Mouse (Mus musculus): Measurements from ENCODE around the gene Dlk2. TPM values are rescaled to one million over a fixed set of nuclear protein-coding genes. Genes with fewer than 3 reads are reported as not detected.

Dlk2 gene
- total RNA-seq (2021) (under 1 TPM in 1 of 2 experiments, not detected in 1; 0.29 TPM), polyA plus RNA-seq (2012; rRNA removed) (0.22 and 0.62 TPM in 2 replicates)
- long read RNA-seq: 0 reads

DNA sequence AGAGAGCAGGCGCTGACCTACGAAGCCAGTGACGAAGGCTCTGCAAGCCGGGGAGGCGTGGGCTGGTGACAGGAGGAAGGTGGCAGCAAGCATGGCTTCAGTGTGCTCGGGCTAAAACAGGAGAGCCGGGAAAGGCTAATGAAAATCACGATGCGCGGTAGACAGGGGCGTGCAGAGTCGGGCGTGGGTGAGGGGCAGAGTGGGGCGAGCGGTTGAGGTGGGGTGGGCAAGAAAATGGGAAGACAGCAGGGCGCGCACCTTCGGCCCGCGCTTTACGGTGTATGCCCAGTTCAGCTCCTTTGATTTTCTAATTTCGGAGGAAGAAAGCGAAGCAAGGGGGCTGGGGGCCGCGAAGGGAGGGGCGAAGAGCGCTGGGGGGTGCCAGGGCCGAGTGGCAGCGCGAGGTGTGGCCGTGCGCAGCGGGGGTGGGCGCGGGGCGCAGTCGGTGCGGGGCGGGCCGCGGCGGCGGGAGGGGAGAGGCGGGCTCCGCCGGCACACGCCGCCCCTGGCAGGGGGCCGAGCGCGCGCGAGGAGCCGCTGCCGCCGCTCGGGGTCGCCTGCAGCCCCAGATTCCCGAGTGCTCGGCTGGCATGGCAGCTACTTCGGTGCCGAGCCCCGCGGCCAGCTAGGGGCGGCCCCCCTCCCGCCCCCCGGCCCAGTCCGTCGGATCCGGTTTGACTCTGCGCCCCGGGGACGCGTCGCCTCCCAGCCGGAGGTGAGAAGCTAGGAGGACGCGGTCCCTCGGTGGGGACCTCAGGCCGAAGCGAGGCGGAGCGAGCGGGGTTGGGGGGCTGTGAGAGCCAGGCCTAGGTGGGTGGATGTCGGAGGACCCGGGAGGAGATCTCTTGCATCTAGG is at the start of gene Dlk2:
Gene Dlk2, plus strand, starts transcription at position 58 of the 856 bp plus-strand sequence.
- peak; percentile 37 for DNase-seq

DNA sequence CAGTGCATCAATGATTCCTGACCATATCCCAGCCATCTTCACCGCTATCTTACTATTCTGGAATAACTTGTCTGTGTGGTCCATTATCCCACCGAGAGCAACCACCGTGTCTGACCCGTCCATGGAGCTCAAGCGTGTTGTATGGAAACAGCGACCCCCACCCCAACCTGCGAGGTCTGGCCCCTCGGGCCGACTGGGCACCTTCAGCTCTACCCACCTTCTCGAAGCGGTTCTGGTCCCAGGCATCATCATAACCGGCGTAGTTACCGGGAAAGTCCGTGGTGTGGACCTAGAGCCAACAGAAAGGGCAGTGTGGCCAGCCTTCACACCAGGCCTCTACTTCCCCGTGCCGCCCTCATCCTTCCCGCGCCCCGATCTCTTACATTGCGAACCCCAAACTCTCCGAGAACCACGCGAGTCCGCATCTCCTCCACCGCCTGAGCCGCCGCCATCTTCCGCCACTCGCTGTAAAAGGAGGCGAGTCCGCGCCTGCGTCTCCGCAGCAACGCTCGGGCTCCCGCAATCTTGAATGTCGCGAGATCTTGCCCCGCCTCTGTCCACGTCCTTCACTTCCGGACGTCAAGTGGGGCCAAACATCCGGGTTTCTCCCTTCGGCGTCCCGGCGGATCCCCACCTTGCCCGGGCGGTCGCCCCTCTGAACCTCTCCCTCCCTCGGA is 49.6 kb upstream of the Dlk2 start, which contains the start of the genes Polr1c and Yipf3:
Gene Polr1c, minus strand, starts transcription at position 543 of the 677 bp plus-strand sequence.
Gene Yipf3, plus strand, starts transcription at position 569 of the 677 bp plus-strand sequence.
- peak; percentile 96 for DNase-seq

DNA sequence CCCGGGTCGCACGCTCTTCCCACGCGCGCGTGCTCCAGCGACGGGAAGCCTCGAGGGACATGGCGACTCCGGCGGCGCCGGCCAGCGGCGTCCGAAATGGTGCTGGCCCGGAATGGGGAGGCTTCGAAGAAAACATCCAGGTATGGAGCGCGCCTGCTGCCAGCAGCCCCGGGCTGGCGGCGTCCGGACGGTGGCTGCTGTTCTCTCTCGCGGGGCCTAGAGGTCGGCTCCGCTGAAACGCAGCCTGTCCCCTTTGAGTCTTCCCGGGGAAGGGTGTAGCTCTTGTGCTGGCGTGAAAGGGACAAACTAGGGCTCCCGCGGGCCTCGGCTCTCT is 49.1 kb upstream of the Dlk2 start:
- no peak for DNase-seq

DNA sequence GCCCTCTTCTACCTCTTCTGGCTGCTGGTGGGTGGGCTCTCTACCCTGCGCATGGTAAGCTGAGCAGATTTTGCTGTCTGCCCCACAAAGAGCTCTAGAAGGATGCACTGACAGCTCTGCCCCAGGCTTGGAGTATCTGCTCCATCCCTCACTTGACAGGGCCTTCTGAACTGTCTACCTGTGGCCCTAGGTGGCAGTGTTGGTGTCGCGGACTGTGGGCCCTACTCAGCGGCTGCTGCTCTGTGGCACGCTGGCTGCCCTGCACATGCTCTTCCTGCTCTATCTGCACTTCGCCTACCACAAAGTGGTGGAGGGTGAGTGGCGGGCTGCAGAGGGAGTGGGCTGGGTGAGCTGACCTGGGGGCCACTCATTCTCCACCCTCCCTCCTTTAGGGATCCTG is 46.0 kb upstream of the Dlk2 start:
- no peak for DNase-seq

DNA sequence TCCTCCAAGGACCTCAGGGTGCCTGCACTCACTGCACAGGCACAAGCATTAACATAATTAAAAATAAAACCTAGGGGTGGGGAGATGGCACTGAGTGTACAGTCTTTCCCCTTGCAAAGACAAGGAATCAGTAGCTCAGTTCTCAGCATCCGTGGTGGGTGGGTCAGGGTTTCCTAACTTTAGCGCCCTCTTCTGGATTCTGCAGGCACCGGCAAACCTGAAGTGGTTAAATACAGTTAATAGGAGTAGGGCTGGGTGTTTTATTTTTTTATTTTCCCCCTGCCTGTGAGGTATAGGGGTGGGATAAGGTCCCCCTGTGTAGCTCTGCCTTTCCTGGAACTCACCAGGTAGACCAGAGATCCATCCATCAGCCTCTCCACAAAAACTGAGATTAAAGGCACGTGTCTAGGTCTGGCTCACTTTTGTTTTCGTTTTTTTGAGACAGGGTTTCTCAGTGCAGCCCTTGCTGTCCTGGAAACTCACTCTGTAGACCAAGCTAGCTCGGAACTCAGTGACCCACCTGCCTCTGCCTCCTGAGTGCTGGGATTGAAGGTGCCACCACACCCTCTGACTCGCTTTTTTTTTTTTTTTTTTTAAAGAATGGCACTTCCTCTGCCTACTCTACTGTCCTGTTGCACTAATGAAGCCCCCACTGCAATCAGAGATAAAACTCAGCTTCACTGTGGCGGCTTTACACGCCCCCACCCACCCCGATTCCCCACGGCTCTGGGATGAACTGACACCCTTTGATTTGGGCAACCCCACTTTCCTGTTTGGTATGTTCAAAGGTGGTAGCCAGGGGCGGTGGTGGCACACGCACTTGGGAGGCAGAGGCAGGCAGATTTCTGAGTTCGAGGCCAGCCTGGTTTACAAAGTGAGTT is 44.4 kb upstream of the Dlk2 start:
- DNase-seq: peak; percentile 65

DNA sequence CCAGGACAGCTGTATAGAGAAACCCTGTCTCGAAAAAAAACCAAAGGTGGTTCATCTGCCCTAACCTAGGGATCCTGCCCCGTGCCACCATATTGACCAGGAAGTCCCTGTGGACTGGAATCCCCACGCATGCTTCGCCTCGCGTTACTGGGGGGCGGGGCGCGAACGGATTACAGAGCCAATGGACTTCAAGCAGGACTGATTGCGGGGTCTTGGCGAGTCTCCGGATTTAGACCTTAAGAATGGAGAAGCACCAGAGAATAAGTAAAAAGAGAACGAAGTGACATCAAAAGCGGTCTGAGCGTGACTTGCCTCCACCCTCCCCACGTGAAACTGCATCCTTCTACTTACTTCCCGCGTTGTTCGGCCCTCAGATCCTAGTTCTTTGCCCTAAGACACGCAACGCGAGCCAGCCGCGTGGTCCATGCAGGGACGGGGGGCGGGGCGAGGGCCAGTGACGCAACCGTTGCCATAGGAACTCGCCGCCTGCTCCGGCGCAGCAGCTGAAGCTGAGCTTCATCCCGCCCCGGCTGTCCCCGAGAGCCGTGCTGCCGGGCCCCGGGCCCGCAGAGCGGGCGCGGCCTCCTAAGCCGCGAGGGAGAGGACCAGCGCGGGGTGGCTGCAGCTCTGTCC is 43.7 kb upstream of the Dlk2 start, which contains the start of gene Lrrc73:
Gene Lrrc73, plus strand, starts transcription at position 80 of the 633 bp plus-strand sequence.
- peak; percentile 96 for DNase-seq

DNA sequence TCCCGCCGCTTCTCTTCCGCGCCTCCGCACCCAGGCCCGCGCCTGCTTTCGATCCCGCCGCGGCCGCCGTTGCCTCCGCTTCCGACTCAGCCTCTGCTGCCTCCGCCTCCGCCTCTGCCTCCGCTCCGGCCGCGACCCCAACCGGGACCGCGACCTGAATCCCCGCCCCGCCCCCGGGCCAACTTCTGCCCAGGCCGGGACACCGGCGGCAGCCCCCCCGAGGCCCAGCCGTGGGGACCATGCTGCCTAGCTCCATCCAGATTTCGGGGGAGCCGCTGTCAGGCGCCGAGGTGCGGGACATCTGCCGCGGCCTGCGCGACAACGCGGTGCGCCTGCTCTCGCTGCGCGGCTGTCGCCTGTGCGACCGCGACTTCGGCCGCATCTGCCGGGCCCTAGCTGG is 43.1 kb upstream of the Dlk2 start:
- no peak for DNase-seq

DNA sequence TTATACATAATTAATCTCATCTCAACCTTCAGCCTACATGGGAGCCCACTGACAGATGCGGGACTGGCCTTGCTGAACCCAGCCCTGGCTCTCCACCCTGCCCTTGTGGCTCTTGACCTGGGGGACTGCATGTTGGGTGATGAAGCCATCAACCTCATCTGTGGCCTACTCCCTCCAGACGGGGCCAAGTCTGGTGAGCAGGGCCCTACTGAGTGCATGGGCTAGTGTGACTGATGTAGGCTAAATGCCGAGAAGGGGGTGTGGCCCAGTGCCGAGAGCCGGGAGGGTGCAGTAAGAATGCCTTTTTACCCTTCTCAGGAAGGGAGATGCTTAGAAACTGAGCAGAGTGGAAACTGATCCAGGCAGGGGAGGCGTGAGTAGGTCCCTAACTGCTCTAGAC is 42.1 kb upstream of the Dlk2 start:
- DNase-seq: no peak

DNA sequence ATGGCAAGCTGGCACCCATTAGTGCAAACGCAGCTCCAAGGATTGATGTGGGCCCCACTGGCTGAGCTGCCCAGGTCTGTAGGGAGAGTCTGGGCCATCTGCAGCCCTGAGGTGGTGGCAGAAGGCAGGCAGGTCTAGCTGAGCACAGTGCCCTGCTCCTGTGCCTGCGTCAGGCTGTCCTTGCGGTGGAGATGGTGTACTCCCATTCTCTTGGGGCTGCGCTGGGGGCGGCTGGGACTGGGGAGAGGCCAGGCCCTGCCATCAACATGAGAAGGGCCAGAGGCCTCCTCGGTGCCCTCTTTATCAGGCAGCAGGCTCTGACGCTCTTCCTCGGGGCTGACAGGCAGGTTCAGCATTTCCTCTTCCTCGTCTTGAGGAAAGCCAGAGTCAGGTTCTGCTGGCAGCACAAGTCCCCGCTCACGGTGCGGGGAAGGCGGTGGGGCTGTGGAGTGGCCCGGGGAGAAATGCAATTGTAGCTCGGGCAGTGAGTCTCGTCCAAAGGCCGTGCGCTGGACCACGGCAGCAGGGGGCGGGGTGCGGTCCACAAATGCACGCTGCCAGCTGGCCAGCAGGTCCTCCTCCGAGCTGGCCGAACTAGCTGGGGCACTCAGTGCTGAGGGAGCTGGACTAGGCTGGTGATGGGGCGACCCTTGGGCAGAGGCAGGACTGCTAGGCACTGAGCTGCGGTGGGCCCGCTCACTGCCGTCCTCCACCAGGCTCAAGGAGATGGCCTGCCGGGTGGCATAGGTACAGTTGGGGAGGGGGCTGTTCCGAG is 38.8 kb upstream of the Dlk2 start:
- DNase-seq: no peak

DNA sequence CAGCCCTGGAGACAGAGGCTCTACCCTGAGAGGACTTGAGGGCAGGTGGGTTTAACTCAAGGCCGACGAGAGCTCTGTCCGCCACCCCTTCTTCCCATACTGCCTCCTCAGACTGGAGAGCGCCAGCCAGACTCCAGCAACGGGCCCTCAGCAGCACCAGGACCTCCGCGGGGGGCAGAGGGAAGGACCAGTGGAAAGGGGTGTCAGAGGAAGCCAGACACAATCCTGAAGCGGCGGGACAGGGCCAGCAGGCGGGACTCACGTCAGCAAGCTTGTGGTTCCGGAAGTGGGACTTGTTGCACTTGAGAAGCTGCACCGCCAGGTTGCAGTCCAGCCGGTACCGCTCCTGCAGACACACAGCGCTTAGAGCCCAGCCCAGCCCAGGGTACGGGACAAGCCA is 37.5 kb upstream of the Dlk2 start:
- DNase-seq: no peak

DNA sequence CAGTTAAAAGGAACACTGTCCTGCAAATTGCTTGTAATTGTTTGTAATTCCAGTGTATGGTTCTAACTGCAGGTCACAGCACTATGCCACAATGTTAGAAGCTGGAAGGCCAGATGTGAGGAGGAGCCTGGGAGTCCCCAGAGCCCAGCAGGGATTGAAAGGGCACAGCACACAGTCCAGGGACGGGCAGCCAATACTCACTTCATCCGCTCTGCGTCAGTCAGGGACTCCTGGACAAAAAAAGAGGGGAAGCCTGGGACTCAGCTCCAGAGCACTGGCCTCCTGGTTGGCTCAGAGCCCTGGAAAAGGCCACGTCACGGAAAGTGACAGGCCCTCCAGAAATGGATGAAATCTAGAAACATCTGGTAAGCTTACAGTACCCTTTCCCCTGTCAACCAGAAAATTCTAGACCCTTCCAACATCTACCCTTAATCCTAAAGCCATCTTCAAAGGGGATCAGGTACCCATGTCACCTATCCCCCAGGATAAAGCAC is 35.0 kb upstream of the Dlk2 start:
- no peak for DNase-seq

DNA sequence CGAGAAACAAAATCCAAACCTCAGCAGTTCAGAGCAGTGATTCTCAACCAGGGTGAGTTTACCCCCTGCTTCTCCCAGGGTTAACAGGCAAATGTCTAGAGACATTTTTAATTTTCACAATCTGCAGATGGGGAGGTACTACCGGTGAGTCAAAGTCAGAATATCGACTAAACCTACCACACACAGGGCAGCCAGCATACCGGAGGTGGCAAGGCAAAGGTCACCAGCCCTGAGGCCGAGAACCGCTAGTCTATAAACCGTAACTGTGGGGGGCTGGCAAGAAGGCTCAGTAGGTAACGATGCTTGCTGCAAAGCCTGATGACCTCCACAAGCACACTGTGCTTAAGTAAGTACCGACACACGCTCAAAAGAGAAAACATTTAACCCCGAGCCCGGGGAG is 31.7 kb upstream of the Dlk2 start:
- no peak for DNase-seq

DNA sequence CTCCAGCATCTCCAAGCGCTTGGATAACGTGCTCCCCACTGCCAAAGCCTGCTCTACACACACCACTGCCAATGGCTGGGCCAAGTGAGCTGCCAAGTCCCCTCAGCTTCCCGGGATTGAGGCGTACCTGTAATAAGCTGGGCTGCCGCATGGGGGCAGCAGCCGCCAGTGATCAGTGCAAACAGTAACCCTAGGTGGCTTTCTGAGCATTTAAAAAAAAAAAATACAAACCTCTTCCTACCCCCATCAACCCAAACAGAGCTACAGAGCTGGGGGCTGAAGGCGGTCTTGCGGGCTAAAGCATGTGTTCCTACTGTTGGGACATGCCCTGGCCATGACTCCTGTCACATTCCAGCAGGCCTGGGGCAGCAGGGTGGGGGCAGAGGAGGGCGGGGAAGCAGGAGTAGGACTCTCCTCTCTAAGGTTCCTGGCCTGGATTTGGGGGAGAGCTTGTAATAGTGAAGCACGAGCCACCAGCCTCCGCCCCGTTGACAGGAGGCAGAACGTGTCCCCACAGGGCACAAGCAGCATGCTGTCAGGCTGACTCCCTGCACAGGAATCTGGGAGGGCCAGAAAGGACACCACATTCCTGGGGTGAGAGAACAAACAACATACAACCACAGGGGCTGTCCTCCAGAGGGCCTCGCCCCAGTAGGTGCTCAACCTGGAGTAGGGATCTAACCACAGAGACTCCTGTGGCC is 31.2 kb upstream of the Dlk2 start:
- peak; percentile 83 for DNase-seq

DNA sequence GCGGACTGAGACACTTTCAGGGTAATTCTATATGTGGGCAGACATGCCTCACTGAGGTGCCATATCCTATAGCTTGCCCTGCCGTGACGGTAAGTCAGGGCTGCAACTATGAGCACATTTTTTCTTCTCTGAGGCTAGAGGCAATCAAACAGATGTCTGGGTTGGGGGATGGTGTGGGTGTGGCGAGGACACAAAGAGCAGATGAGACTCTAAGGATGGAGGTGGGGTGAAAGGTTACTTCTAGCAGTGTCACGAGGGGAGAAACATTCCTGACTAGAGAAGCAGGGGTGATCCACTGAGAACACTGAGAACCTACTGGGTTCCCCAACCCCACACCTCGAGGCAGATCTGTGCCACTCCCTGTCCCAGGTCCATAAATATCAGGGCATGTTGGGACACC is 30.2 kb upstream of the Dlk2 start:
- DNase-seq: no peak

DNA sequence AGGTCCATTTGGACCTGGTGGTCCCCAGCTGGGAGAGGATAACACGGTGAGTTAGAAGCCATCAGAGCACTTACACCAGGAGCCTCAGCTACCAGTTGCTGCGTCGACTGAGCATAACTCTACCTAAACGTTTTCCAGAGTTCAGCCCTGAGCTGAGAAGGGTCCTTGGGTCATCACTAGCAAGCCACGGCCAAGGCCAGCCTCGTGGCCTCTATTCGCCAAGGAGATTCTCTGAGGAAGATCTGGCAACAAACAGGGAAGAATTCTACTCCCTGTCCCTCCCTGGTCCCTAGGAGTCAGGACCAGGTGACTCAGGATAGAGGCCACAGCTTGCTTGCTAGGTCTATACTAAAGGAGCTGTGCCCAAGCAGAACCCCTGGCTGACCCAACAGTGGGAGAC is 29.7 kb upstream of the Dlk2 start:
- no peak for DNase-seq

DNA sequence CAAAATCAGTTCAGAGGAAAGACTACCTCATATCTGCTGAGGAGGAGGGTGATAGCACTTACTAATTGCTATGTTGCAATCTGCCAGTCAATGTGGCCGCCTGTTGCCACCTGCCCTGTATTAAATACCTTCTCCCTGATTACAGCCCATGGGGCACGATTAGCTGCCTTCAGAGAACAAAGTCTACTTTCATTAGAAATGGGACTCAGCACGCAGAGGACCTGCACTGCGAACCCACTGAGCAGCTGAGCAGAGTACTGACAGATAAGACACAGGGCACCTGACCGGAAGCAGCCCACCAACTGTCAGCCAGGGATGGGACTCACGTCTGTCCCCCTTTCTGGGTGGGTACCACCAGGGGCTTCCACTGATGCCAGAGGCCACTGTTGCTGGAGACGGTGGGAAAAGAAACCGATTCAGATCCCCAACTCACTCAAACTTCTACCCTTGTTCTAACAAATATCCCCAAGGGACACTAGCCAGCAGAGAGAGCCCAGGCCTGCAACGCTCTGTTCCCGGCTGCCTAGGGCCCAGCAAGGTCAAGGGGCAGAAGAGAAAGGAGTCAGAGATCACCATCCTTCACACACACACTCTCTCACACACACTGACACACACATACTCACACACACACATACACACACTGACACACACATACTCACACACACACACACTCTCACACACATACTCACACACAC is 29.0 kb upstream of the Dlk2 start:
- no peak for DNase-seq

DNA sequence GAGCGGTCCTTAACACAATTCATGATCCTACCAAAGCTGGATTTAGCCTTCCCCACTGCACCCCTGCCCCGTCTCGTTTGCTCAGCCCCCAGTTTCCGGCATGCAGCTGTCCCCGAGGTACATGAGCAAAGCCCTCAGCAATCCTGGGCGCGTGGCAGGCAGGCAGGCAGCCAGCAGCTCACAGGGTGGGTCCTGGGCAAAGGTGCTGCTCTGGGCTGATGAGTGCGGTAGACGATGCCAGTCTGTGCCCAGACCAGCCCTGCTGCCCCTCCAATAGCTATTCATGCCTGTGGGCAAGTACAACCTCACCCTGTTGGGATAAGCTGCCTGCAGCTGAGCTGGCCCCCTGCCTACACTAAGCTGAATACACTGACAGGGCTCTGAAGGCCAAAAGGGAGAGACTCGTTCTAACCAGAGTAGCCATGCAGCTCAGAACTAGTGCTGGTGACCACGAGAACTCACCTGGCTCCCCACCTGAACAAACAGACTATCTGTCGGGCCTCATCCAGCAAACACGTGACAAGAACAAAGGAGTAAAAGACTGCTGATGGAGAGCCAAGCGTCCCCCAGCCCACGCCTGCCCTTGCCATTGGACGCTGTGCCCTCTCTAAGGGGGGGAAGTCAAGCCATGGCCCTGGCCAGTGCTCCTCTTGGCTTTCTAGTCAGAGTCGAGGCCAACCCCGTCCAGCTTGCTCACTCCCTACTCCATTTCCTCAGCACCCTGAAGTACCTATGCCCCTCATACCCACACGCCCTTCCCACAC is 27.3 kb upstream of the Dlk2 start:
- no peak for DNase-seq

DNA sequence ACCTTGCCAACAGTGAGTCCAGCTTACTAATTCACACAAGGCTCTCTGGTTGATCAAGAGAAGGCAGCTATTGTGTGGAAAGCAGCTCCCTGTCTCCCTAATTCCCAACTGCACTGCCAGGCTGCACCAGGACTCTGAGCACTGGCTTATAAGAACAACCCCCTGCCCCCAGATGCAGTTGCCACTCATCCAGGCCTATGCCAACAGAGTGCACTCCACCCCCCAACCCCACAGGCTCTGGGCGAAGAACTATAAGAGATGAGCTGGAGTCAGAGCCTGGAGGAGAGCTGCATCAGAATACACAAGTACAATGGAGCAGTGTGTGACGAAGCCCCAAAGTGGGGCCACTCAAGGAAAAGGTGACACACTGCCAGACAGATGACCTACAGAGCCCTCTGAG is 25.2 kb upstream of the Dlk2 start:
- no peak for DNase-seq

DNA sequence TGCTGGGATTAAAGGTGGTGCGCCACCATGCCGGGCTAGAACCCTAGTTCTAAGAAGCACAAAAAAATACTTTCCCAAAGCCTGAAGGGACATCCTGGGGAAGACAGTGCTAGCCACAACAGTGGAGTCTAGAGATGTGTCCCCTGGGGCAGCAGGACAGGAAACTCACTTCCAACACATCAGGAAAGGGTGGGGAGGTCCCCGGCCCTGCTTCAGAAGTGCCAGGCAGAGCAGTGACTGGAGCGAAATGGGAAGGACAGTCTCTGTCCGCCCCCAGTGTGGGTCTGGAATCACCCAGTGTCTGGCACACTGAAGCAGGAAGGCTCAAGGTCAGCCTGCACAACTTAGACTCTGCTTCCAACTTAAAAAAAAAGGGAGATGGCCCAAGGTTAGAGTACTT is 24.5 kb upstream of the Dlk2 start:
- peak; percentile 76 for DNase-seq

Measured in adrenal gland, adult 2 months (tissue).